Mouse (Mus musculus) liver, embryonic 18 days (tissue): ENCODE results near the gene Tbx15. TPM values are rescaled to one million over a fixed set of nuclear protein-coding genes. Genes with fewer than 3 reads are reported as not detected.

Experiments
- polyA plus RNA-seq: library from polyadenylated mRNA; depleted of rRNA; stranded (reverse); fragments of >200 nt; gene quantifications from 2 replicates; pipeline ENCODE4 v1.2.3, GENCODE M21; 2012; rRNA removed

The Tbx15 gene
- 0.03 TPM in 1 of 2 replicates, not detected in the other for polyA plus RNA-seq

DNA sequence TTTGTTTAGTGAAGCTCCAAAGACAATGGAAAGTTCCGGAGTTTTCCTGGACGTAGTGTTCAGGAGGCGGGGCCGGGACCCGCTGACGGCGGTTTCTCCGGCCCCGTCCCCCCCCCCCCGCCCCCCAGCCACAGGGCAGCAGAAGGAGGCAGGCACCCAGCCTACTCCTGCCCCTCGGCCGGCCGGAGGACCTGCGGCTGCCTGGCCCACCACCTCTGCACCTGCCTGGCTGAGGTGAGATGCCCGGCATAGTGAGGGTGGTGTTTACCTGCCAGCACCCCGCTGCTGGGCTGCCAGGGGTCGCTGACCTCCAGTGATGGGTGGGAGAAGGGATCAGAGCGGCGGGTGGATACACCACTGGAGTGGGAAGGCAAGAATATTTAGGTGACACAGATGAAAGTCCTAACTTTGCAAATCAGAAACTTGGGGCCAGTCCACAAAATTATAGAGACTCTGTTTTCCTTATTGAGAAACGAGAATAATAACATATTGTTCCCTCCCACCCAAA lies at the start of gene Tbx15:
Gene Tbx15, plus strand, starts transcription at position 169 of the 508 bp plus-strand sequence.

Other genes starting within 250 kb of the Tbx15 start
- gene Wars2, start 99.3 kb upstream of the Tbx15 start, polyA plus RNA-seq = 2.1 and 2.3 TPM in 2 replicates